Mouse (Mus musculus) liver, postnatal 0 days (tissue): ENCODE data around the gene Sumo2. TPM values are rescaled to one million over a fixed set of nuclear protein-coding genes. Genes with fewer than 3 reads are reported as not detected.
A peak's percentile ranks its signal among the peaks of the same experiment; 100 is the strongest.

Source experiments
- ATAC-seq: fragments of 200-750 bp; cut with Nextera tagmentation; 2 replicates; pipeline ENCODE4 v1.8.0; 2017; ENCODE audit warnings: mild to moderate bottlenecking, moderate library complexity
- DNase-seq: peaks from one replicate; pipeline ENCODE4 v3.0.0-alpha.2; 2016
- H3K27ac ChIP-seq: fragments of 300-500 bp; sonication (generic); 2 replicates; pipeline ENCODE4 v1.5.1; 2014; ENCODE audit warnings: antibody characterized with exemption, moderate library complexity, mild to moderate bottlenecking, low read depth
- H3K27me3 ChIP-seq: fragments of 300-500 bp; sonication (generic); 2 replicates; pipeline ENCODE4 v1.6.1; 2014; ENCODE audit warnings: low read length, control low read depth, mixed read lengths; ENCODE audit not compliant: insufficient read depth
- H3K36me3 ChIP-seq: fragments of 300-500 bp; sonication (generic); replicated peaks from 2 replicates; pipeline ENCODE4 v1.6.1; 2014; ENCODE audit warnings: mild to moderate bottlenecking, control low read depth, low read length, moderate library complexity, mixed read lengths; ENCODE audit not compliant: insufficient read depth
- H3K4me1 ChIP-seq: fragments of 300-500 bp; sonication (generic); 2 replicates; pipeline ENCODE4 v1.6.1; 2014; ENCODE audit warnings: antibody characterized with exemption, mild to moderate bottlenecking, control low read depth; ENCODE audit not compliant: insufficient read depth
- H3K4me2 ChIP-seq: fragments of 300-500 bp; sonication (generic); 2 replicates; pipeline ENCODE4 v1.6.1; 2014; ENCODE audit warnings: low read depth, mild to moderate bottlenecking, low read length, moderate library complexity, mixed read lengths
- H3K4me3 ChIP-seq: fragments of 300-500 bp; sonication (generic); 2 replicates; pipeline ENCODE4 v1.5.1; 2014; ENCODE audit warnings: low read depth, low read length
- H3K9ac ChIP-seq: fragments of 300-500 bp; sonication (generic); replicated peaks from 2 replicates; pipeline ENCODE4 v1.6.1; 2014; ENCODE audit warnings: mild to moderate bottlenecking, moderate library complexity
- H3K9me3 ChIP-seq: fragments of 300-500 bp; sonication (generic); 2 replicates; pipeline ENCODE4 v1.6.1; 2016; ENCODE audit warnings: mild to moderate bottlenecking, control low read depth, low read length, mixed read lengths
- CTCF ChIP-seq: sonication (generic); IDR thresholded peaks from 2 replicates; pipeline ENCODE4 v1.5.1; 2016; ENCODE audit warnings: antibody characterized with exemption, low read depth
- EP300 ChIP-seq: IDR thresholded peaks from 2 replicates; pipeline ENCODE4 v1.6.1; 2016; ENCODE audit warnings: antibody characterized with exemption, low read depth, mild to moderate bottlenecking
- WGBS: fragments of 180-500 bp; shearing (Covaris S2); extraction: QIAGEN DNeasy Blood & Tissue Kit; methylation state at CpG from one replicate; pipeline ENCODE4 v1.1.7; 2014; ENCODE audit not compliant: insufficient replicate concordance; 5-methylcytosine and 5-hydroxymethylcytosine counted together
- polyA plus RNA-seq: library from polyadenylated mRNA; unstranded; fragments of >200 nt; fragmentation: Nextera tagmentation; extraction: Ambion mirVana; gene quantifications from 2 replicates; pipeline ENCODE4 v1.2.1, GENCODE M21; 2015

Gene Sumo2
- polyA plus RNA-seq, 1 experiment from 2014 or later, result 281 TPM

GRCm38 (mm10) chr11:115491356-115492083, 44.6 kb downstream of the Sumo2 start, which contains the start of gene Nt5c:
Gene Nt5c (minus strand): TSS chr11:115491862.
- Histone ChIP-seq H3K9ac (peak within 1 kb of the TSS; percentile 72), H3K4me3 (peak within 1 kb of the TSS; percentile 70), H3K27ac (peak within 1 kb of the TSS; percentile 68), H3K36me3 (peaks cover 21% of the 10 kb centered on the region), H3K9me3 (no peaks in the 10 kb centered on the region), H3K27me3 (no peaks in the 10 kb centered on the region), H3K4me1 (peaks cover 12% of the 10 kb centered on the region), H3K4me2 (peak within 1 kb of the TSS; percentile 66)
- ATAC-seq (peak; percentile 93), DNase-seq (peak; percentile 89)
- TF ChIP-seq CTCF (peak; percentile 89), EP300 (no peak)
- WGBS, result under 1% methylated on average over 43 of the region's 43 CpGs

- H3K4me3 ChIP-seq, result peak overlapping the region; percentile 70
- DNase-seq (no peak), ATAC-seq (no peak)
- H3K4me1 ChIP-seq, result peaks cover 12% of the 10 kb centered on the region
- H3K27me3 ChIP-seq, result no peaks in the 10 kb centered on the region
- peak overlapping the region; percentile 68 for H3K27ac ChIP-seq
- peak overlapping the region; percentile 72 for H3K9ac ChIP-seq
- TF ChIP-seq EP300 (no peak), CTCF (no peak)
- H3K9me3 ChIP-seq, result no peaks in the 10 kb centered on the region
- H3K4me2 ChIP-seq, result peak overlapping the region; percentile 66
- H3K36me3 ChIP-seq, result peaks cover 21% of the 10 kb centered on the region
- WGBS, result 29% methylated on average over 25 of the region's 25 CpGs
Measured at GRCm38 (mm10) chr11:115490441-115491355, 45.4 kb downstream of the Sumo2 start.

GRCm38 (mm10) chr11:115488551-115489104, 47.4 kb downstream of the Sumo2 start:
- Histone ChIP-seq H3K27ac (no peak overlapping the region), H3K4me3 (no peak overlapping the region), H3K36me3 (peaks cover 21% of the 10 kb centered on the region), H3K4me2 (no peak overlapping the region), H3K9ac (no peak overlapping the region), H3K27me3 (no peaks in the 10 kb centered on the region), H3K4me1 (peaks cover 12% of the 10 kb centered on the region), H3K9me3 (no peaks in the 10 kb centered on the region)
- ATAC-seq, result no peak
- no peak for TF ChIP-seq EP300
- TF ChIP-seq CTCF, result no peak
- 87% methylated on average over 19 of the region's 19 CpGs for WGBS
- DNase-seq, result no peak

- 85% methylated on average over 12 of the region's 12 CpGs for WGBS
Measured at GRCm38 (mm10) chr11:115485155-115485554, 50.9 kb downstream of the Sumo2 start.

GRCm38 (mm10) chr11:115483726-115484125, 52.4 kb downstream of the Sumo2 start:
- TF ChIP-seq CTCF (peak; percentile 98), EP300 (no peak)
- WGBS, result 16% methylated on average over 6 of the region's 6 CpGs
- H3K4me2 ChIP-seq, result no peak overlapping the region
- no peak overlapping the region for H3K4me3 ChIP-seq
- H3K27me3 ChIP-seq, result no peaks in the 10 kb centered on the region
- peaks cover 3% of the 10 kb centered on the region for H3K36me3 ChIP-seq
- no peaks in the 10 kb centered on the region for H3K4me1 ChIP-seq
- no peaks in the 10 kb centered on the region for H3K9me3 ChIP-seq
- no peak overlapping the region for H3K27ac ChIP-seq
- DNase-seq, result peak; percentile 86
- no peak overlapping the region for H3K9ac ChIP-seq
- ATAC-seq, result 0 out of 2 replicates have a peak, but pooled peaks have one; percentile 21

More at GRCm38 (mm10) chr11:115485155-115485554, 50.9 kb downstream of the Sumo2 start:
- no peaks in the 10 kb centered on the region for H3K4me1 ChIP-seq
- DNase-seq, result no peak
- no peak overlapping the region for H3K27ac ChIP-seq
- no peak overlapping the region for H3K4me2 ChIP-seq
- H3K9me3 ChIP-seq, result no peaks in the 10 kb centered on the region
- no peaks in the 10 kb centered on the region for H3K27me3 ChIP-seq
- H3K4me3 ChIP-seq, result no peak overlapping the region
- TF ChIP-seq EP300, result no peak
- no peak for TF ChIP-seq CTCF
- no peak for ATAC-seq
- no peak overlapping the region for H3K9ac ChIP-seq
- H3K36me3 ChIP-seq, result peaks cover 17% of the 10 kb centered on the region; the same call in 1 of the 2 replicates

- H3K4me1 ChIP-seq, result no peaks in the 10 kb centered on the region
- no peak for DNase-seq
- no peak for TF ChIP-seq CTCF
- TF ChIP-seq EP300, result no peak
- H3K27me3 ChIP-seq, result no peaks in the 10 kb centered on the region
- no peak overlapping the region for H3K9ac ChIP-seq
- H3K4me3 ChIP-seq, result no peak overlapping the region
- H3K27ac ChIP-seq, result no peak overlapping the region
- no peaks in the 10 kb centered on the region for H3K9me3 ChIP-seq
- H3K4me2 ChIP-seq, result no peak overlapping the region
- WGBS, result 71% methylated on average over 11 of the region's 11 CpGs
- ATAC-seq, result no peak
- no peaks in the 10 kb centered on the region; the same call in none of the 2 replicates for H3K36me3 ChIP-seq
Measured at GRCm38 (mm10) chr11:115483278-115483677, 52.8 kb downstream of the Sumo2 start.
